Mouse (Mus musculus) testis, adult 2 months (tissue): ENCODE measurements around the gene Mettl22. TPM values are rescaled to one million over a fixed set of nuclear protein-coding genes. Genes with fewer than 3 reads are reported as not detected.
A peak's percentile ranks its signal among the peaks of the same experiment; 100 is the strongest.

ENCODE experiments used
- H3K27ac ChIP-seq: fragments of 200-500 bp; 2 replicates; pipeline ENCODE4 v1.5.1; 2012; ENCODE audit warnings: low read depth, low read length; ENCODE audit not compliant: control insufficient read depth, insufficient read depth
- H3K27me3 ChIP-seq: fragments of 200-500 bp; 2 replicates; pipeline ENCODE4 v1.6.1; 2012; ENCODE audit warnings: mild to moderate bottlenecking, low read length, moderate library complexity; ENCODE audit not compliant: control insufficient read depth, insufficient read depth
- H3K36me3 ChIP-seq: fragments of 200-500 bp; 2 replicates; pipeline ENCODE4 v1.6.1; 2012; ENCODE audit warnings: mild to moderate bottlenecking, low read length; ENCODE audit not compliant: control insufficient read depth, insufficient read depth
- H3K4me1 ChIP-seq: fragments of 200-500 bp; 2 replicates; pipeline ENCODE4 v1.6.1; 2012; ENCODE audit warnings: low read length; ENCODE audit not compliant: control insufficient read depth, insufficient read depth
- H3K4me3 ChIP-seq: fragments of 200-500 bp; 2 replicates; pipeline ENCODE4 v1.5.1; 2012; ENCODE audit warnings: low read depth, mild to moderate bottlenecking, low read length, moderate library complexity, mixed read lengths; ENCODE audit not compliant: control insufficient read depth
- CTCF ChIP-seq: fragments of 200-500 bp; IDR thresholded peaks from 2 replicates; pipeline ENCODE4 v1.5.1; 2012; ENCODE audit warnings: low read depth, mild to moderate bottlenecking, inconsistent platforms, low read length, moderate library complexity; ENCODE audit not compliant: control insufficient read depth, insufficient read depth, insufficient replicate concordance
- POLR2A ChIP-seq: fragments of 200-500 bp; IDR thresholded peaks from 2 replicates; pipeline ENCODE4 v1.6.1; 2012; ENCODE audit warnings: low read depth, mild to moderate bottlenecking, inconsistent platforms, low read length, moderate library complexity; ENCODE audit not compliant: control insufficient read depth
- polyA plus RNA-seq: library from polyadenylated mRNA; depleted of rRNA; stranded (reverse); fragments of >200 nt; gene quantifications from 2 replicates; pipeline ENCODE4 v1.2.3, GENCODE M21; 2012; rRNA removed

Mettl22 gene
- 110 and 113 TPM in 2 replicates for polyA plus RNA-seq

GRCm38 (mm10) chr16:8470603-8471481 lies at the start of gene Mettl22:
Gene Mettl22, plus strand, starts transcription at chr16:8470788.
- H3K4me3 ChIP-seq = peak within 1 kb of the TSS; percentile 83
- no peaks in the 10 kb centered on the region; the same call in 1 of the 2 replicates for H3K36me3 ChIP-seq
- no peaks in the 10 kb centered on the region for H3K27me3 ChIP-seq
- peaks cover 6% of the 10 kb centered on the region; the same call in 1 of the 2 replicates for H3K4me1 ChIP-seq
- peak within 1 kb of the TSS; percentile 74 for H3K27ac ChIP-seq
- peak; percentile 73; the same call in 1 of the 2 replicates for TF ChIP-seq POLR2A
- TF ChIP-seq CTCF = 0 out of 2 replicates have a peak, but pooled peaks have one; percentile 1

- Histone ChIP-seq H3K4me1 (peaks cover 4% of the 10 kb centered on the region), H3K27ac (no peak overlapping the region), H3K27me3 (no peaks in the 10 kb centered on the region), H3K4me3 (no peak overlapping the region), H3K36me3 (no peaks in the 10 kb centered on the region)
- TF ChIP-seq CTCF (no peak), POLR2A (no peak)
Observed at GRCm38 (mm10) chr16:8420842-8421241, 49.7 kb upstream of the Mettl22 start.

- Histone ChIP-seq H3K4me1 (peaks cover 4% of the 10 kb centered on the region), H3K4me3 (peak overlapping the region; percentile 10; the same call in 1 of the 2 replicates), H3K36me3 (no peaks in the 10 kb centered on the region), H3K27ac (no peak overlapping the region), H3K27me3 (no peaks in the 10 kb centered on the region)
- TF ChIP-seq POLR2A = no peak
- no peak for TF ChIP-seq CTCF
Observed at GRCm38 (mm10) chr16:8423626-8424114, 46.9 kb upstream of the Mettl22 start.

- Histone ChIP-seq H3K27me3 (no peaks in the 10 kb centered on the region), H3K27ac (peak overlapping the region; percentile 40), H3K4me1 (peaks cover 4% of the 10 kb centered on the region), H3K36me3 (no peaks in the 10 kb centered on the region), H3K4me3 (peak overlapping the region; percentile 58)
- TF ChIP-seq POLR2A = no peak
- TF ChIP-seq CTCF = no peak
Observed at GRCm38 (mm10) chr16:8424161-8424970, 46.2 kb upstream of the Mettl22 start.

DNA sequence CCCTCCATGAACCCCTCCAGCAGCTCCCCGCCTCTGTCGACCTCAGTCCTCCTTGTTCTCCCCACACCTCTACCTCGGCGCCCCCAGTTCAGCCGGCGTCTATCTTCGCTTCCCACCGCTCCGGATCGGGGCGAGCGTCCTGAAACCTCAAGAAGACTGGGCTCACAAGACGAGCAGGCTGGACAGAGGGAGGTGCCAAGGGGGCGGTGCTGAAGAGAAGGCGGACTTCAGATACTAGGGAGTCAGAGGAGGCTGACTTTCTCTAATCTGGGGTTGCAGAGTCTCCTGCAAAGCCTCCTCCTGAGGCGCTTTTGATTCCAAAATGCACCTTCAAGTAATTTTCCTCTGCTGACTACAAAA lies 45.6 kb upstream of the Mettl22 start, which contains the start of gene Tmem114:
TSS of gene Tmem114 (minus strand) at position 166 of the 360 bp plus-strand sequence.
- Histone ChIP-seq H3K4me3 (peak within 1 kb of the TSS; percentile 58), H3K4me1 (peaks cover 4% of the 10 kb centered on the region), H3K27ac (peak within 1 kb of the TSS; percentile 40), H3K27me3 (no peaks in the 10 kb centered on the region), H3K36me3 (no peaks in the 10 kb centered on the region)
- TF ChIP-seq POLR2A (peak; percentile 44; the same call in 1 of the 2 replicates), CTCF (no peak)

DNA sequence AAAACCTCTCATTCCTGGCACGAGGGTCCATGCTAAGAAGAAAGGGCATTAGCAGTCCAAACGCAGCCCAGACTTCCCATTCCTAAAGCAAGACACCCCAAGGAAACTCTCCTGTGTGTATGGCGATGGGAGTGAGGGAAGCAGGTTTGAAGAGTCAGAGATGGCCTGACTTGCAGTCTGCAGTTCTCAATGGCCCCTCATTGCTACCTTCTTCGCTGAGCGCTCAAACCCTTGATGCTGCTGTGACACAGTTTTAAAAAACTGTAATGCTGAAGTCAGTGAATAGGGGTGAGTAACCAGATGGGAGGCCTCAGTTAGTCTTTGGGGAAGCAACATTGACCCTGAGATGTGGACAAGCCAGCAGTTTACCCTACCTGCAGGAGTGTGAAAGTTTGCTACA lies 44.9 kb upstream of the Mettl22 start:
- no peaks in the 10 kb centered on the region for H3K27me3 ChIP-seq

GRCm38 (mm10) chr16:8429531-8429930 lies 41.1 kb upstream of the Mettl22 start:
- no peak overlapping the region for H3K27ac ChIP-seq
- no peak overlapping the region for H3K4me3 ChIP-seq
- TF ChIP-seq CTCF = no peak
- no peak for TF ChIP-seq POLR2A
- H3K36me3 ChIP-seq = no peaks in the 10 kb centered on the region
- H3K27me3 ChIP-seq = no peaks in the 10 kb centered on the region
- peaks cover 3% of the 10 kb centered on the region for H3K4me1 ChIP-seq

More for the DNA sequence above, 44.9 kb upstream of the Mettl22 start:
- peaks cover 4% of the 10 kb centered on the region for H3K4me1 ChIP-seq
- no peak for TF ChIP-seq CTCF
- TF ChIP-seq POLR2A = no peak
- H3K27ac ChIP-seq = no peak overlapping the region
- H3K4me3 ChIP-seq = no peak overlapping the region
- no peaks in the 10 kb centered on the region for H3K36me3 ChIP-seq
